Mouse (Mus musculus): ENCODE measurements around the gene Nploc4. TPM values are rescaled to one million over a fixed set of nuclear protein-coding genes. Genes with fewer than 3 reads are reported as not detected.
A peak's percentile ranks its signal among the peaks of the same experiment; 100 is the strongest.

The Nploc4 gene
- polyA plus RNA-seq, 1 experiment: 46.6 TPM

- TF ChIP-seq POLR2A (IDR thresholded peaks at IDR 0.05; ENCODE audit: borderline replicate concordance, low read depth, low read length) (no peak), CTCF (IDR thresholded peaks at IDR 0.05; ENCODE audit: low read depth, low read length) (no peak)
Measured at GRCm38 (mm10) chr11:120382509-120382908, 55.0 kb downstream of the Nploc4 start.

GRCm38 (mm10) chr11:120381157-120381556 lies 56.4 kb downstream of the Nploc4 start:
- Histone ChIP-seq H3K4me1 (ENCODE audit: control insufficient read depth, insufficient read depth, low read length) (no peaks in the 10 kb centered on the region; the same call in 1 of the 2 replicates), H3K27ac (ENCODE audit: insufficient read depth, low read depth, low read length) (no peak overlapping the region), H3K4me3 (ENCODE audit: insufficient read depth, low read length) (no peak overlapping the region)
- TF ChIP-seq CTCF (IDR thresholded peaks at IDR 0.05; ENCODE audit: low read depth, low read length) (no peak), POLR2A (IDR thresholded peaks at IDR 0.05; ENCODE audit: borderline replicate concordance, low read depth, low read length) (no peak)

More at GRCm38 (mm10) chr11:120382509-120382908, 55.0 kb downstream of the Nploc4 start:
- Histone ChIP-seq H3K4me1 (ENCODE audit: control insufficient read depth, insufficient read depth, low read length) (peaks cover 2% of the 10 kb centered on the region; the same call in 1 of the 2 replicates), H3K4me3 (ENCODE audit: insufficient read depth, low read length) (no peak overlapping the region), H3K27ac (ENCODE audit: insufficient read depth, low read depth, low read length) (no peak overlapping the region)

GRCm38 (mm10) chr11:120380271-120380670 lies 57.2 kb downstream of the Nploc4 start:
- H3K27ac ChIP-seq (ENCODE audit: insufficient read depth, low read depth, low read length): no peak overlapping the region
- no peak for TF ChIP-seq CTCF (IDR thresholded peaks at IDR 0.05; ENCODE audit: low read depth, low read length)
- TF ChIP-seq POLR2A (IDR thresholded peaks at IDR 0.05; ENCODE audit: borderline replicate concordance, low read depth, low read length): no peak
- H3K4me1 ChIP-seq (ENCODE audit: control insufficient read depth, insufficient read depth, low read length): no peaks in the 10 kb centered on the region; the same call in 1 of the 2 replicates
- H3K4me3 ChIP-seq (ENCODE audit: insufficient read depth, low read length): no peak overlapping the region

GRCm38 (mm10) chr11:120378611-120379540 lies 58.6 kb downstream of the Nploc4 start, which contains the start of gene Faap100:
Gene Faap100, minus strand, starts transcription at chr11:120378764.
- Histone ChIP-seq H3K4me1 (ENCODE audit: control insufficient read depth, insufficient read depth, low read length) (no peaks in the 10 kb centered on the region; the same call in 1 of the 2 replicates), H3K27ac (ENCODE audit: insufficient read depth, low read depth, low read length) (no peak within 1 kb of the TSS), H3K4me3 (ENCODE audit: insufficient read depth, low read length) (peak within 1 kb of the TSS; percentile 91)
- no peak for TF ChIP-seq CTCF (IDR thresholded peaks at IDR 0.05; ENCODE audit: low read depth, low read length)
- no peak for TF ChIP-seq POLR2A (IDR thresholded peaks at IDR 0.05; ENCODE audit: borderline replicate concordance, low read depth, low read length)

- Histone ChIP-seq H3K27ac (ENCODE audit: insufficient read depth, low read depth, low read length) (no peak overlapping the region), H3K4me3 (ENCODE audit: insufficient read depth, low read length) (peak overlapping the region; percentile 91), H3K4me1 (ENCODE audit: control insufficient read depth, insufficient read depth, low read length) (no peaks in the 10 kb centered on the region; the same call in 1 of the 2 replicates)
- TF ChIP-seq CTCF (IDR thresholded peaks at IDR 0.05; ENCODE audit: low read depth, low read length) (no peak), POLR2A (IDR thresholded peaks at IDR 0.05; ENCODE audit: borderline replicate concordance, low read depth, low read length) (no peak)
Measured at GRCm38 (mm10) chr11:120378031-120378610, 59.4 kb downstream of the Nploc4 start.

GRCm38 (mm10) chr11:120377337-120377736 lies 60.2 kb downstream of the Nploc4 start:
- H3K4me3 ChIP-seq (ENCODE audit: insufficient read depth, low read length): peak overlapping the region; percentile 91

GRCm38 (mm10) chr11:120376302-120377160 lies 61.0 kb downstream of the Nploc4 start:
- no peak for TF ChIP-seq CTCF (IDR thresholded peaks at IDR 0.05; ENCODE audit: low read depth, low read length)
- TF ChIP-seq POLR2A (IDR thresholded peaks at IDR 0.05; ENCODE audit: borderline replicate concordance, low read depth, low read length): no peak
- Histone ChIP-seq H3K27ac (ENCODE audit: insufficient read depth, low read depth, low read length) (no peak overlapping the region), H3K4me1 (ENCODE audit: control insufficient read depth, insufficient read depth, low read length) (no peaks in the 10 kb centered on the region; the same call in 1 of the 2 replicates), H3K4me3 (ENCODE audit: insufficient read depth, low read length) (no peak overlapping the region)

More at GRCm38 (mm10) chr11:120377337-120377736, 60.2 kb downstream of the Nploc4 start:
- H3K4me1 ChIP-seq (ENCODE audit: control insufficient read depth, insufficient read depth, low read length): no peaks in the 10 kb centered on the region; the same call in 1 of the 2 replicates
- no peak overlapping the region for H3K27ac ChIP-seq (ENCODE audit: insufficient read depth, low read depth, low read length)
- TF ChIP-seq POLR2A (IDR thresholded peaks at IDR 0.05; ENCODE audit: borderline replicate concordance, low read depth, low read length): no peak
- no peak for TF ChIP-seq CTCF (IDR thresholded peaks at IDR 0.05; ENCODE audit: low read depth, low read length)

GRCm38 (mm10) chr11:120375324-120375723 lies 62.2 kb downstream of the Nploc4 start:
- Histone ChIP-seq H3K4me1 (ENCODE audit: control insufficient read depth, insufficient read depth, low read length) (no peaks in the 10 kb centered on the region; the same call in 1 of the 2 replicates), H3K4me3 (ENCODE audit: insufficient read depth, low read length) (no peak overlapping the region), H3K27ac (ENCODE audit: insufficient read depth, low read depth, low read length) (no peak overlapping the region)
- TF ChIP-seq POLR2A (IDR thresholded peaks at IDR 0.05; ENCODE audit: borderline replicate concordance, low read depth, low read length) (no peak), CTCF (IDR thresholded peaks at IDR 0.05; ENCODE audit: low read depth, low read length) (no peak)
